Mouse (Mus musculus) heart, embryonic 14.5 days (tissue): ENCODE data around the gene Akr1c13. TPM values are rescaled to one million over a fixed set of nuclear protein-coding genes. Genes with fewer than 3 reads are reported as not detected.

Experiments used
- ATAC-seq: fragments of 200-750 bp; cut with Nextera tagmentation; 2 replicates; pipeline ENCODE4 v1.8.0; 2017; ENCODE audit warnings: low read depth, moderate TSS enrichment; ENCODE audit not compliant: insufficient number of reproducible peaks, insufficient read depth, low FRiP score
- H3K27ac ChIP-seq, 2 experiments: fragments of 200-500 bp in 1 of 2; fragments of 300-500 bp in 1 of 2; sonication (generic) in 1 of 2; replicated peaks in 1 of 2; 2 replicates each; pipeline ENCODE4 v1.5.1; 2012 to 2014; ENCODE audit warnings: low read depth in 2 of 2, low read length in 2 of 2, control low read depth in 1 of 2, mild to moderate bottlenecking in 1 of 2, mixed read lengths in 1 of 2; ENCODE audit not compliant: control insufficient read depth in 1 of 2, insufficient read depth in 1 of 2
- H3K27me3 ChIP-seq: fragments of 300-500 bp; sonication (generic); 2 replicates; pipeline ENCODE4 v1.6.1; 2014; ENCODE audit warnings: mild to moderate bottlenecking, low read length, control low read depth; ENCODE audit not compliant: control insufficient read depth, insufficient read depth
- H3K36me3 ChIP-seq: fragments of 300-500 bp; sonication (generic); 2 replicates; pipeline ENCODE4 v1.6.1; 2014; ENCODE audit warnings: mild to moderate bottlenecking, control low read depth, low read length, mixed read lengths; ENCODE audit not compliant: control insufficient read depth, insufficient read depth
- H3K4me1 ChIP-seq, 2 experiments: fragments of 200-500 bp in 1 of 2; fragments of 300-500 bp in 1 of 2; sonication (generic) in 1 of 2; 2 replicates each; pipeline ENCODE4 v1.6.1; 2012 to 2014; ENCODE audit warnings: low read length in 2 of 2, control low read depth in 1 of 2, mixed read lengths in 1 of 2; ENCODE audit not compliant: control insufficient read depth in 2 of 2, insufficient read depth in 2 of 2
- H3K4me2 ChIP-seq: fragments of 300-500 bp; sonication (generic); 2 replicates; pipeline ENCODE4 v1.6.1; 2014; ENCODE audit warnings: mild to moderate bottlenecking, low read length
- H3K4me3 ChIP-seq, 2 experiments: fragments of 200-500 bp in 1 of 2; fragments of 300-500 bp in 1 of 2; sonication (generic) in 1 of 2; 2 replicates each; pipeline ENCODE4 v1.5.1; 2012 to 2014; ENCODE audit warnings: low read length in 2 of 2, mild to moderate bottlenecking in 2 of 2, control low read depth in 1 of 2, low read depth in 1 of 2, moderate library complexity in 1 of 2; ENCODE audit not compliant: control insufficient read depth in 1 of 2, insufficient read depth in 1 of 2
- H3K9ac ChIP-seq: fragments of 300-500 bp; sonication (generic); 2 replicates; pipeline ENCODE4 v1.6.1; 2014; ENCODE audit warnings: mild to moderate bottlenecking, low read length
- H3K9me3 ChIP-seq: fragments of 300-500 bp; sonication (generic); 2 replicates; pipeline ENCODE4 v1.6.1; 2016; ENCODE audit warnings: low read length, control low read depth; ENCODE audit not compliant: control insufficient read depth
- WGBS: fragments of 180-500 bp; shearing (Covaris S2); extraction: QIAGEN DNeasy Blood & Tissue Kit; methylation state at CpG from one replicate; pipeline ENCODE4 v1.1.7; 2014; 5-methylcytosine and 5-hydroxymethylcytosine counted together
- polyA plus RNA-seq: library from polyadenylated mRNA; unstranded; fragments of >200 nt; fragmentation: Nextera tagmentation; extraction: Ambion mirVana; gene quantifications from 2 replicates; pipeline ENCODE4 v1.2.1, GENCODE M21; 2014

The Akr1c13 gene
- polyA plus RNA-seq, 1 experiment from 2014 or later, result 2.8 TPM

GRCm38 (mm10) chr13:4249347-4249746 is 58.4 kb downstream of the Akr1c13 start:
- Histone ChIP-seq H3K36me3 (no peaks in the 10 kb centered on the region), H3K4me3 (no peak overlapping the region), H3K27me3 (no peaks in the 10 kb centered on the region), H3K9ac (no peak overlapping the region), H3K9me3 (no peaks in the 10 kb centered on the region), H3K27ac (no peak overlapping the region), H3K4me1 (no peaks in the 10 kb centered on the region), H3K4me2 (no peak overlapping the region)
- 54% methylated on average over 3 of the region's 3 CpGs for WGBS
- no peak for ATAC-seq

Other genes with a start within 250 kb of the Akr1c13 start
- gene Ucn3, start 245.8 kb upstream of the Akr1c13 start, polyA plus RNA-seq, result not detected in 2 replicates
- gene Akr1c14, start 142.1 kb upstream of the Akr1c13 start, polyA plus RNA-seq, result 2.0 and 3.1 TPM in 2 replicates
- gene Akr1c18, start 40.5 kb upstream of the Akr1c13 start, polyA plus RNA-seq, result 0.39 TPM in 1 of 2 replicates, not detected in the other
- gene Akr1c19, start 37.5 kb downstream of the Akr1c13 start, polyA plus RNA-seq, result 1.4 and 1.6 TPM in 2 replicates
- 0.42 and 0.85 TPM in 2 replicates for gene Akr1c12, start 88.3 kb downstream of the Akr1c13 start, polyA plus RNA-seq
- gene Akr1c6, start 243.2 kb downstream of the Akr1c13 start, polyA plus RNA-seq, result not detected in 2 replicates